Mouse (Mus musculus) neural tube, embryonic 14.5 days (tissue): Measurements from ENCODE around the gene Neurl1b. TPM values are rescaled to one million over a fixed set of nuclear protein-coding genes. Genes with fewer than 3 reads are reported as not detected.

Source experiments
- ATAC-seq: fragments of 200-750 bp; cut with Nextera tagmentation; 2 replicates; pipeline ENCODE4 v1.8.0; 2017; ENCODE audit warnings: low read depth, mild to moderate bottlenecking, moderate TSS enrichment, moderate library complexity
- H3K27ac ChIP-seq: fragments of 300-500 bp; sonication (generic); 2 replicates; pipeline ENCODE4 v1.5.1; 2014; ENCODE audit warnings: low read depth, mild to moderate bottlenecking, control low read depth, low read length, moderate library complexity, mixed read lengths
- H3K27me3 ChIP-seq: fragments of 300-500 bp; sonication (generic); 2 replicates; pipeline ENCODE4 v1.6.1; 2014; ENCODE audit warnings: low read length; ENCODE audit not compliant: control insufficient read depth, insufficient read depth
- H3K36me3 ChIP-seq: fragments of 300-500 bp; sonication (generic); 2 replicates; pipeline ENCODE4 v1.6.1; 2014; ENCODE audit warnings: low read length, mixed read lengths; ENCODE audit not compliant: control insufficient read depth, insufficient read depth
- H3K4me1 ChIP-seq: fragments of 300-500 bp; sonication (generic); 2 replicates; pipeline ENCODE4 v1.6.1; 2014; ENCODE audit warnings: low read length; ENCODE audit not compliant: control insufficient read depth, insufficient read depth
- H3K4me2 ChIP-seq: fragments of 300-500 bp; sonication (generic); 2 replicates; pipeline ENCODE4 v1.6.1; 2014; ENCODE audit warnings: mild to moderate bottlenecking, low read depth, low read length, control low read depth
- H3K4me3 ChIP-seq: fragments of 300-500 bp; sonication (generic); 2 replicates; pipeline ENCODE4 v1.5.1; 2014; ENCODE audit warnings: low read depth, low read length, control low read depth, mixed read lengths
- H3K9ac ChIP-seq: fragments of 300-500 bp; sonication (generic); replicated peaks from 2 replicates; pipeline ENCODE4 v1.6.1; 2014; ENCODE audit warnings: low read depth, mild to moderate bottlenecking, control low read depth, low read length, mixed read lengths
- H3K9me3 ChIP-seq: fragments of 300-500 bp; sonication (generic); 2 replicates; pipeline ENCODE4 v1.6.1; 2016; ENCODE audit warnings: low read length; ENCODE audit not compliant: control insufficient read depth
- WGBS: fragments of 180-500 bp; shearing (Covaris S2); extraction: QIAGEN DNeasy Blood & Tissue Kit; methylation state at CpG from one replicate; pipeline ENCODE4 v1.1.7; 2014; 5-methylcytosine and 5-hydroxymethylcytosine counted together
- polyA plus RNA-seq: library from polyadenylated mRNA; unstranded; fragments of >200 nt; fragmentation: Nextera tagmentation; extraction: Ambion mirVana; gene quantifications from 2 replicates; pipeline ENCODE4 v1.2.1, GENCODE M21; 2014

Neurl1b gene
- polyA plus RNA-seq, 1 experiment from 2014 or later: 1.8 TPM

DNA sequence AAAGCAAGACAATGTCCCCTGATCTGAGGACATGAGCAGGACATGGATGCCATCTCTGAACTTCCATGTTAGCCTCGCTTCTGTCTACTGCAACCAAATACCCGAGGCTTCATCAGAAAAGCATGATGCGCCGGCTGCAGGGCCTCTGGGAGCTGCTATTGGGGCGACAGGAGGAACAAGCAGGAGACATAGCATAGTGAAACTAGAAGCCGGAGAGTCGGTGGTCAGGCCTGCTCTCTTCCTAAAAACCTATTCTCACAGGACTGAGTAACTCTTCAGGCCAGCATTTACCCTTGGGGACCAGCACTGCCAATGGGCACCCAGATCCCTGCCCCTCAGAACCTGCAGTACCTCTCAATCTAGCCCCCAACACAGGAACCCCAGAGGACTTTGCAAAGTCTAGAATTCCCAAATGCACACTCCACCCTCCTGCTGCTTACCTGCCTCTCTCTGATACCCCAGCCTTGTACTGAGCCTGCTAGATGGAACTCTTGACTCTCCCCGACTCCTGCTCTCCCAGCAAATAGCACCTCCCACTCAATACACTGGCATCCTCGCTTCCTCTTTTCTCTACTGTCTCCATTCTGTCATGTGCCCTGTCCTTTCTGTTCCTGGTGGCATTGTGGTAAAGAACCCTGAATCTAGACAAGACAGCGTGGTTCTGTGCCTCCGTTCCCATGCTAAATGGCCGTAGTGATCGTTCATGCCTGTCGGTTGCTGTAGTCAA is 22.6 kb downstream of the Neurl1b start:
- Histone ChIP-seq H3K9me3 (no peaks in the 10 kb centered on the region), H3K4me2 (no peak overlapping the region), H3K27ac (no peak overlapping the region), H3K4me1 (no peaks in the 10 kb centered on the region), H3K27me3 (peaks cover 18% of the 10 kb centered on the region), H3K4me3 (no peak overlapping the region), H3K36me3 (no peaks in the 10 kb centered on the region), H3K9ac (no peak overlapping the region)
- ATAC-seq: no peak
- WGBS: 90% methylated on average over 14 of the region's 14 CpGs

DNA sequence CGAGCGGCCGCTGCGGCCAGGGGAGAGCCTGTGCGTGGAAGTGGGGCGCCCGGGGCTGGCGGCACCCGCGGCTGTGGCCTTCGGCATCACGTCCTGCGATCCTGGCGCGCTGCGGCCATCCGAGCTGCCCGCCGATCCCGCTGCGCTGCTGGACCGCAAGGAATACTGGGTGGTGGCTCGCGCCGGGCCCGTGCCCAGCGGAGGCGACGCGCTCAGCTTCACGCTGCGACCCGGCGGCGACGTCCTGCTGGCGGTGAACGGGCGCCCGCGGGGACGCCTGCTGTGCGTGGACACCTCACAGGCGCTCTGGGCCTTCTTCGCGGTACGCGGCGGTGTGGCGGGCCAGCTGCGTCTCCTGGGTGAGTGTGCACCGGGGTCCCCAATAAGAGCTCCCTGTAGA is 24.4 kb downstream of the Neurl1b start:
- ATAC-seq: peak; percentile 17; the same call in 1 of the 2 replicates

DNA sequence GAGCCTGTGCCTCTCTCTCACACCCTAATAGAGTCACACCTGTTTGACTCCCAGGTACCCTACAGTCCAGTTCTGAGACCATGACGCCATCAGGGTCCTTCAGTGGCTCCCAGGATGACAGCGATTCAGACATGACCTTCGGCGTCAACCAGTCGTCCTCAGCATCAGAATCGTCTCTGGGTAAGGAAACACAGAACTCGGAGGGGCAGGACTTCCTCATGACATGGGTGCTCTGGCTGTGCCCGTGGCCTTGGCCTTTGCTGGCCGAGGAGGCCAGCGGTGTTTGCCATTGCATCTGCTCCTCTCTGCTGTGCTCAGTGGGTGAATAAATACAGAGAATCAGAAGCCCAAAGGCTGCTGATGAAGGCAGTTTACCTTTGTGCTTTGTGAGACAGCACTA is 26.4 kb downstream of the Neurl1b start:
- Histone ChIP-seq H3K27ac (no peak overlapping the region), H3K27me3 (peaks cover 18% of the 10 kb centered on the region), H3K4me3 (no peak overlapping the region), H3K4me2 (no peak overlapping the region), H3K36me3 (no peaks in the 10 kb centered on the region), H3K9me3 (no peaks in the 10 kb centered on the region), H3K9ac (no peak overlapping the region), H3K4me1 (no peaks in the 10 kb centered on the region)
- ATAC-seq: no peak
- 92% methylated on average over 10 of the region's 10 CpGs for WGBS

More for the DNA sequence above, 24.4 kb downstream of the Neurl1b start:
- H3K9me3 ChIP-seq: no peaks in the 10 kb centered on the region
- peaks cover 18% of the 10 kb centered on the region for H3K27me3 ChIP-seq
- peak overlapping the region; percentile 32 for H3K4me3 ChIP-seq
- H3K4me2 ChIP-seq: peak overlapping the region; percentile 47
- no peaks in the 10 kb centered on the region for H3K4me1 ChIP-seq
- WGBS: 4% methylated on average over 48 of the region's 52 CpGs
- H3K36me3 ChIP-seq: no peaks in the 10 kb centered on the region
- no peak overlapping the region for H3K27ac ChIP-seq
- H3K9ac ChIP-seq: peak overlapping the region; percentile 37

DNA sequence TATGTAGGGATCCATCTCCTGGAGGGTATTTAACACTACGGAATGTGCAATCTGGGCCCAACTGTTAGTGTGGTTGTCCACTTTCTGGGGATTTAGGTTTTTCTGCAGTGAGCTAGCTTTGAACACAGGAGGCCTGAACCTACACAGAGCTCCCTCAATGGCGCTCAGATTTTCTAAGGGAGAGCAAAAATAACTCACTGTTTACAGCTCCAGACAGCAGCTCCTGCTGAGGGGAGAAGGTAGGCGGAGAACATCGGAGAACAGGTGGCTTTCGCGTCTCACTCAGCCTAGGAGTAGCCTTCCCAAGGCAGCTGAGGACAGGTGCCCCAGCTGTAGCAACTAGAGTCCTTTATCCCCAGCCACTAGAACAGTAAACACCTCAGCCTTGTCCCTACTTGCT is 27.6 kb downstream of the Neurl1b start:
- H3K4me2 ChIP-seq: no peak overlapping the region
- H3K9me3 ChIP-seq: no peaks in the 10 kb centered on the region
- H3K4me3 ChIP-seq: no peak overlapping the region
- H3K27ac ChIP-seq: no peak overlapping the region
- no peak overlapping the region for H3K9ac ChIP-seq
- no peak for ATAC-seq
- no peaks in the 10 kb centered on the region for H3K4me1 ChIP-seq
- 91% methylated on average over 6 of the region's 6 CpGs for WGBS
- no peaks in the 10 kb centered on the region for H3K36me3 ChIP-seq
- peaks cover 18% of the 10 kb centered on the region for H3K27me3 ChIP-seq

DNA sequence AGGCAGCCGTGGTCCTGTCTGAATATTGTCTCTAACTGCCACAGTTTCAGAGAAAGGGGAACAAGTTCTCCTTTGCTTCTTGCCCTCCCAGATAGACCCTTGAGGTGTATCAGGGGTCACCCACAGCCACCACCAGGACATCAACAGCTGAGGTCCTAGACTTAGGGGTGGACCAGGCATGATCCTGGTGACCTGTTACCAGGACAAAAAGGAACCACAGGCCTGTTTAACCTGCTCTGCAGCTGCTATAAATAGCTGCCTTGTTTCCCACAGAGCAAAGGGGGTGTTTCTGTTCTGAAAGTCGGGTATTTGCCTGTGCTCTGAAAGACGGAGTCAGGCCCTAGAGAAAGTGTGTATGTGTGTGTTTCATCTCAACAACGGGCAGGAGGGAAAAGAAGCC is 29.2 kb downstream of the Neurl1b start:
- ATAC-seq: no peak
- peaks cover 7% of the 10 kb centered on the region for H3K27me3 ChIP-seq
- H3K9me3 ChIP-seq: no peaks in the 10 kb centered on the region
- H3K36me3 ChIP-seq: no peaks in the 10 kb centered on the region
- H3K9ac ChIP-seq: no peak overlapping the region
- 65% methylated on average over 4 of the region's 4 CpGs for WGBS
- no peak overlapping the region for H3K4me2 ChIP-seq
- no peaks in the 10 kb centered on the region for H3K4me1 ChIP-seq
- no peak overlapping the region for H3K27ac ChIP-seq
- no peak overlapping the region for H3K4me3 ChIP-seq

DNA sequence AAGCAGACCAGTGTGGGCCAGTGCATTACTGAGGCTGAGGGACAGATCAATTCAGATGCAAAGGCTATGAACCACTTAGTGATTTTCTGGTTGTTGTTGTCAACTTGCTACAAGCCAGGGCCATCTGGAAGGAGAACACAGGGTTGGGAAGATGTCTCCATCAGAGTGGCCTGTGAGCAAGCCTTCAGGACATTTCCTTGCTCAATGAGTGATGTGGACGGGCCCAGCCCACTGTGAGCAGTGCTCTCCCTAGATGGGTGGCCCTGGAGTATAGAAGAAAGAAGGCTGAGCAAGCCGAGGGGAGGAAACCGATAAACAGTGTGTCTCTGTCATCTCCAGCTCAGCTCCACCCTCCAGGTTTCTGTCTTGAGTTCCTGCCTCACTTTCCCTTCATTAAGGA is 34.8 kb downstream of the Neurl1b start:
- no peak overlapping the region for H3K27ac ChIP-seq
- no peaks in the 10 kb centered on the region for H3K4me1 ChIP-seq
- no peak overlapping the region for H3K4me2 ChIP-seq
- H3K4me3 ChIP-seq: no peak overlapping the region
- no peaks in the 10 kb centered on the region for H3K27me3 ChIP-seq
- no peak overlapping the region for H3K9ac ChIP-seq
- H3K9me3 ChIP-seq: no peaks in the 10 kb centered on the region
- ATAC-seq: no peak
- no peaks in the 10 kb centered on the region for H3K36me3 ChIP-seq
- 80% methylated on average over 3 of the region's 3 CpGs for WGBS

DNA sequence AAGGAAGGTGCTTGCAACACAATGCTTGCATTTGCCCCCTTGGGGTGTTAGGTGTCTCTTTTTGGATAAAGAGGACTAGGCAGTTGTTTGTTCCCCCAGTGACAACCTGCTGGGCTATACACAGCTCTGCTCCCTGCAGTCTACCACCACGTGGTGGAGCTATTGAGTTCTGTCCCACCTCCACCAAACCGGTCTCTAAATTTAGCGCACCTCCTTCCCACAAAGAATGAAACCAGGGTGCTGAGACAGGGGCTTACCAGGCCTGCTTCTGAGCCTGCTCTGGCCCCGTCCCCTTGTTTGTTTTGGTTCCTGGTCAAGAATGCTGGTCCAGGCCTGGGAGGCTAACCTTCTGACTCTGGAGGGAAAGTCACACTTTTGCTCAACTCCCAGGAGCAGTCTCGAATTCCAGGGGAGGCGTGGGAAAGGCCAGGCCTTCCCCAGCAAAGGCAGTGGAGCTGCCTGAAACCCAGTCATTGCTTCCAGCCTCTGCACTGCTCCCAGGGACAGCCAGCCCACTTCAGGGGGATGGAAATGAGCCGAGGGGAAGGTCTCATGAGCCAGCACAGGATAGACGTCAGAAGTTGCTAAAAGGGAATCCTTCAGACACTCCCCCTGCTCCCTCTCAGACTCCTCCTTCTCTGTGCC is 37.1 kb downstream of the Neurl1b start:
- no peak for ATAC-seq
- no peaks in the 10 kb centered on the region for H3K27me3 ChIP-seq
- no peak overlapping the region for H3K9ac ChIP-seq
- WGBS: 44% methylated on average over 8 of the region's 8 CpGs
- no peaks in the 10 kb centered on the region for H3K36me3 ChIP-seq
- no peak overlapping the region for H3K4me3 ChIP-seq
- no peak overlapping the region for H3K4me2 ChIP-seq
- H3K4me1 ChIP-seq: no peaks in the 10 kb centered on the region
- H3K9me3 ChIP-seq: no peaks in the 10 kb centered on the region
- no peak overlapping the region for H3K27ac ChIP-seq

DNA sequence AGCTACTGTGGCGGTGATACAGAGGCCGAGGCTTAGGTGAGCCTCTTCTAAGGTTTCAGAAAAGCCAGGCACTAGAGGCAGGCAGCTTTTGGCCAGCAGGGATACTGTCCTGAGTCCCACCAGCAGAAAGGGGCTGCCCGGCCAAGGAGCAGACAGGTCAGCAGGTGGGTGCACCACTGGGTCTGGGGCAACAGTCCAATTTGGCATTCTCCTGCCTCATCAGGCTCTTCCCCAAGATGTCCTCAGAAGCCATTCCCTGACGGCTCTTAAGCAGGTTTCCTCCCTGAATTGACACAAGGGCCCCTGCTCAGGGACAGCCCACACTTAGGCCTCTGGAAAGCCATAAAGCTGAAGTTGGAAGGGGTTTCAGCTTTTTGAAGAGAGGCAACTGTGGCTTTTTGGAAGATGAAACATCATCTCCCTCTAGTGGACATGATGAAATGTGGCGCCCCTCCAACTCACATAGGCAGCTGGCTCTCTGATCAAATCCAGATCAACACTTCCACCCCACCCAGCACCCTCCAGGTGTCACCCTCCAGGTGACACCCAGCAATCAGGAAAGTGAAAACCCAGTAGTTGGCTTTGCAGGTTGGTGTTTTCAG is 37.8 kb downstream of the Neurl1b start:
- H3K27ac ChIP-seq: no peak overlapping the region
- no peaks in the 10 kb centered on the region for H3K9me3 ChIP-seq
- ATAC-seq: no peak

DNA sequence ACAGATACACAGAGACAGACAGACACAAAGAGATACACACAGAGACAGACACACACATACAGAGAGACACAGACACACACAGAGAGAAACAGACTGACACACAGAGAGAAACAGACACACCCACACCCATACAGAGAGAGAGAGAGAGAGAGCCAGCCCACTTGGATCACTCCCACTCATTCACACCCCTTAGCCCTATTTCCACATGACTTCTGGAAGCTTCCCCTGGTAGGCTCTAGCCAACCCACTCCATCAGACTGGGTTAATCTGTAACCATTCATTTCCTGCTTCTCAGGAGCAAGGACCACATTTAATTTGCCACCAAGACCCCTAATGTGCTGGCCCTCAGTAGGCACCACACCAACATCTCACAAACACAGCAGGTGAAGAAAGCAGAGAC is 42.9 kb downstream of the Neurl1b start:
- Histone ChIP-seq H3K4me3 (no peak overlapping the region), H3K4me1 (no peaks in the 10 kb centered on the region), H3K27me3 (no peaks in the 10 kb centered on the region), H3K27ac (no peak overlapping the region), H3K9me3 (no peaks in the 10 kb centered on the region), H3K36me3 (no peaks in the 10 kb centered on the region), H3K4me2 (no peak overlapping the region), H3K9ac (no peak overlapping the region)
- no peak for ATAC-seq

More for the DNA sequence above, 37.8 kb downstream of the Neurl1b start:
- no peak overlapping the region for H3K9ac ChIP-seq
- no peaks in the 10 kb centered on the region for H3K27me3 ChIP-seq
- H3K4me2 ChIP-seq: no peak overlapping the region
- no peaks in the 10 kb centered on the region for H3K4me1 ChIP-seq
- H3K4me3 ChIP-seq: no peak overlapping the region
- no peaks in the 10 kb centered on the region for H3K36me3 ChIP-seq
- 55% methylated on average over 5 of the region's 5 CpGs for WGBS
